27 mouse cellular contexts compared by ENCODE assay signal in genomic region chr15:92048531-92048930, GRCm38 (mm10). TPM values are rescaled to one million over a fixed set of nuclear protein-coding genes. Genes with fewer than 3 reads are reported as not detected.
DNase-seq lines count a peak whose midpoint lies in the region; ATAC-seq and TF ChIP-seq lines count a peak whose summit lies in the region.
"Had no signal": no experiment of that assay in that cellular context is flagged by ENCODE, and none has a peak within 500 bp of the region (broad histone marks: within the 10 kb centered on the region; RNA-seq: fewer than 3 reads in every experiment).

No protein-coding gene starts in this region.

- peak; percentile 53 for DNase-seq in hindbrain, postnatal 0 days (ENCODE audit: low spot score)
- DNase-seq in neural tube, embryonic 10.5 days (ENCODE audit: extremely low spot score, low spot score), result no peak
- DNase-seq in brain, adult 2 months (ENCODE audit: low read depth, low spot score), result peak; percentile 20
- DNase-seq: adrenal gland, adult 2 months; adrenal gland, postnatal 14 days; B cell, adult 2 months; cerebellum, adult 2 months; cerebellum, adult 9-11 months; cerebellum, postnatal 36 days; embryo, embryonic 11 days; gastrocnemius, postnatal 25 days; heart, adult 18-20 months; heart, postnatal 14 days; heart, postnatal 4 days had no signal

- no peak overlapping the region for H3K9ac ChIP-seq in hindbrain, postnatal 0 days (replicated peaks; ENCODE audit: low read length)
- H3K9ac ChIP-seq in hindbrain, embryonic 16.5 days (ENCODE audit: low read depth, low read length), result no peak overlapping the region
- no peak overlapping the region for H3K9ac ChIP-seq in neural tube, embryonic 13.5 days
- H3K9ac ChIP-seq in kidney, embryonic 14.5 days (ENCODE audit: low read depth, low read length), result no peak overlapping the region
- H3K9ac ChIP-seq: embryonic facial prominence, embryonic 13.5 days; forebrain, embryonic 12.5 days; forebrain, embryonic 15.5 days; heart, embryonic 13.5 days; hindbrain, embryonic 14.5 days; intestine, embryonic 15.5 days had no signal

- no peak overlapping the region for H3K4me2 ChIP-seq in hindbrain, postnatal 0 days (ENCODE audit: low read depth, low read length)
- no peak overlapping the region for H3K4me2 ChIP-seq in hindbrain, embryonic 16.5 days (ENCODE audit: low read length)
- no peak overlapping the region for H3K4me2 ChIP-seq in neural tube, embryonic 13.5 days
- H3K4me2 ChIP-seq in kidney, embryonic 14.5 days (replicated peaks; ENCODE audit: low read depth, low read length), result no peak overlapping the region
- H3K4me2 ChIP-seq: embryonic facial prominence, embryonic 13.5 days; forebrain, embryonic 12.5 days; forebrain, embryonic 15.5 days; heart, embryonic 13.5 days; hindbrain, embryonic 14.5 days; intestine, embryonic 15.5 days had no signal

- H3K36me3 ChIP-seq in hindbrain, postnatal 0 days (ENCODE audit: insufficient read depth, low read length), result no peaks in the 10 kb centered on the region
- H3K36me3 ChIP-seq in hindbrain, embryonic 16.5 days (ENCODE audit: control insufficient read depth, insufficient read depth, low read length), result no peaks in the 10 kb centered on the region
- H3K36me3 ChIP-seq in neural tube, embryonic 13.5 days, result no peaks in the 10 kb centered on the region
- no peaks in the 10 kb centered on the region for H3K36me3 ChIP-seq in kidney, embryonic 14.5 days (ENCODE audit: control insufficient read depth, insufficient read depth, low read length)
- H3K36me3 ChIP-seq: embryonic facial prominence, embryonic 10.5 days; embryonic facial prominence, embryonic 13.5 days; forebrain, embryonic 12.5 days; forebrain, embryonic 15.5 days; G1E; heart, embryonic 13.5 days; intestine, embryonic 15.5 days had no signal

- H3K9me3 ChIP-seq in hindbrain, postnatal 0 days (ENCODE audit: low read length), result no peaks in the 10 kb centered on the region
- H3K9me3 ChIP-seq in hindbrain, embryonic 16.5 days (ENCODE audit: control insufficient read depth, low read length), result no peaks in the 10 kb centered on the region
- no peaks in the 10 kb centered on the region for H3K9me3 ChIP-seq in neural tube, embryonic 13.5 days
- no peaks in the 10 kb centered on the region for H3K9me3 ChIP-seq in kidney, embryonic 14.5 days (ENCODE audit: control insufficient read depth, low read length)
- H3K9me3 ChIP-seq: embryonic facial prominence, embryonic 10.5 days; embryonic facial prominence, embryonic 13.5 days; forebrain, embryonic 12.5 days; forebrain, embryonic 15.5 days; heart, embryonic 13.5 days; intestine, embryonic 15.5 days had no signal

- no peak overlapping the region for H3K4me3 ChIP-seq in hindbrain, postnatal 0 days (ENCODE audit: low read length)
- no peak overlapping the region for H3K4me3 ChIP-seq in hindbrain, embryonic 16.5 days (ENCODE audit: low read length)
- no peak overlapping the region for H3K4me3 ChIP-seq in neural tube, embryonic 13.5 days
- no peak overlapping the region for H3K4me3 ChIP-seq in kidney, embryonic 14.5 days (ENCODE audit: low read length)
- H3K4me3 ChIP-seq: embryonic facial prominence, embryonic 10.5 days; embryonic facial prominence, embryonic 13.5 days; erythroblast, embryonic 14.5 days; forebrain, embryonic 12.5 days; forebrain, embryonic 15.5 days; heart, embryonic 13.5 days; intestine, embryonic 15.5 days had no signal

- 80% methylated on average over 4 of the region's 4 CpGs for WGBS in hindbrain, postnatal 0 days
- 82% methylated on average over 4 of the region's 4 CpGs for WGBS in hindbrain, embryonic 16.5 days
- 82% methylated on average over 4 of the region's 4 CpGs for WGBS in neural tube, embryonic 13.5 days
- 75% methylated on average over 4 of the region's 4 CpGs for WGBS in kidney, embryonic 14.5 days

- no peaks in the 10 kb centered on the region for H3K27me3 ChIP-seq in hindbrain, postnatal 0 days (ENCODE audit: insufficient read depth, low read length)
- no peaks in the 10 kb centered on the region for H3K27me3 ChIP-seq in hindbrain, embryonic 16.5 days (replicated peaks; ENCODE audit: control insufficient read depth, insufficient read depth, low read length)
- H3K27me3 ChIP-seq in neural tube, embryonic 13.5 days, result no peaks in the 10 kb centered on the region
- H3K27me3 ChIP-seq in kidney, embryonic 14.5 days (ENCODE audit: control insufficient read depth, insufficient read depth, low read length), result peaks cover 11% of the 10 kb centered on the region
- H3K27me3 ChIP-seq: CH12.LX; forebrain, embryonic 15.5 days had no signal

- peak; percentile 33 for TF ChIP-seq CTCF in hindbrain, postnatal 0 days (IDR thresholded peaks at IDR 0.05; ENCODE audit: low read depth)

- no peak overlapping the region for H3K27ac ChIP-seq in hindbrain, postnatal 0 days
- no peak overlapping the region for H3K27ac ChIP-seq in hindbrain, embryonic 16.5 days (ENCODE audit: low read depth, low read length)
- H3K27ac ChIP-seq in neural tube, embryonic 13.5 days (replicated peaks), result peak overlapping the region; percentile 13; the same call in 1 of the 2 replicates
- H3K27ac ChIP-seq in kidney, embryonic 14.5 days (ENCODE audit: low read depth, low read length), result no peak overlapping the region
- H3K27ac ChIP-seq: embryonic facial prominence, embryonic 10.5 days; embryonic facial prominence, embryonic 13.5 days; forebrain, embryonic 12.5 days; forebrain, embryonic 15.5 days; heart, embryonic 13.5 days; hindbrain, embryonic 14.5 days; intestine, embryonic 15.5 days had no signal

- H3K4me1 ChIP-seq in hindbrain, postnatal 0 days (ENCODE audit: insufficient read depth, low read length), result no peaks in the 10 kb centered on the region
- H3K4me1 ChIP-seq in hindbrain, embryonic 16.5 days (ENCODE audit: control insufficient read depth, insufficient read depth, low read depth, low read length), result no peaks in the 10 kb centered on the region
- H3K4me1 ChIP-seq in neural tube, embryonic 13.5 days (replicated peaks), result peaks cover 16% of the 10 kb centered on the region
- H3K4me1 ChIP-seq in kidney, embryonic 14.5 days (ENCODE audit: control insufficient read depth, insufficient read depth, low read length), result no peaks in the 10 kb centered on the region

- no peak for ATAC-seq in hindbrain, postnatal 0 days
- ATAC-seq in hindbrain, embryonic 16.5 days, result no peak
- ATAC-seq in neural tube, embryonic 13.5 days (ENCODE audit: low read depth), result no peak
- ATAC-seq in kidney, embryonic 14.5 days (ENCODE audit: low FRiP score, low TSS enrichment), result no peak
- ATAC-seq: forebrain, embryonic 15.5 days; intestine, embryonic 15.5 days had no signal

RNA-seq across cellular contexts. Expression of gene Cntn1, which starts 2.4 kb away (rescaled TPM):
- 284 TPM in 2 replicates for total RNA-seq in hindbrain, postnatal 0 days (2014; rRNA removed)
- 159 and 166 TPM in 2 replicates for polyA plus RNA-seq in hindbrain, postnatal 0 days (2015; fragmentation: Nextera tagmentation; extraction: Ambion mirVana)
- 99.5 and 110 TPM in 2 replicates for polyA plus RNA-seq in hindbrain, embryonic 16.5 days (2015; fragmentation: Nextera tagmentation; extraction: Ambion mirVana)
- polyA plus RNA-seq in neural tube, embryonic 13.5 days (2015; fragmentation: Nextera tagmentation; extraction: Ambion mirVana), result 30.7 and 31.0 TPM in 2 replicates
- 2.6 and 3.6 TPM in 2 replicates for polyA plus RNA-seq in kidney, embryonic 14.5 days (2014; fragmentation: Nextera tagmentation; extraction: Ambion mirVana)
- total RNA-seq: CH12.LX had no signal
- polyA plus RNA-seq: erythroblast, embryonic 14.5 days; G1E had no signal
